Mouse (Mus musculus) megakaryocyte, embryonic 14.5 days (primary cell): ENCODE data around the gene Sh3tc1.

Source experiments
- FLI1 ChIP-seq: IDR thresholded peaks from 2 replicates; pipeline ENCODE4 v1.6.1; 2012; ENCODE audit warnings: low read length, inconsistent platforms, mixed read lengths
- GATA1 ChIP-seq: IDR thresholded peaks from 3 replicates; pipeline ENCODE4 v1.6.1; 2012; ENCODE audit warnings: mixed read lengths, low read length, inconsistent platforms, borderline replicate concordance

DNA sequence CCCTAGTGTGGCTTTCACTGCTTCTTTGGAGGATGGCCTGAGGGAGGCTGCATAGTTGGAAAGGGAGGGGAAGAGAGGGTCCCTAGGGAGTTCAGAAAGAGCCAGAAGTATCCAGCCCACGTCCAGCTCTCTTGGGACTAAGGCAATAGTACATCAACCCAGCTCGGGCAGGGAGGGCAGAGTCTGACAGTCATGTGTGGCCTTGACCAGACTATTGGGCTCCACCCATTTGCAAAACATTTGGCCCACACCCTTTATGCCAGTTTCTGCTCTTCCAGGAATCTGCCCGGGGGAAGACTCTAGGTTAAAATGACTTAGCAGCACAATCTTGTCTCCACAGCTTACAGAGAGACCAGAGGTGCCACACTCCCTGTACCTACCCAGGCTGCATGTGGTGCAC is 29.3 kb downstream of the Sh3tc1 start:
- no peak for TF ChIP-seq FLI1
- TF ChIP-seq GATA1 = no peak
